Mouse (Mus musculus) inflammation-experienced regulatory T-cells (primary cell): ENCODE data around the gene Lysmd4. TPM values are rescaled to one million over a fixed set of nuclear protein-coding genes. Genes with fewer than 3 reads are reported as not detected.

Experiments
- polyA plus RNA-seq, 2 experiments: library from polyadenylated mRNA; unstranded; fragments of 100-300 nt; shearing (Covaris generic); gene quantifications; one replicate each; pipeline ENCODE4 v1.2.1; 2017

Lysmd4 gene
- 10 to 100 TPM in 1 of 2 experiments, 1 to 10 TPM in 1; 9.4 to 10.3 TPM for polyA plus RNA-seq

GRCm38 (mm10) chr7:67222220-67222862, at the start of gene Lysmd4:
Gene Lysmd4, plus strand, starts transcription at chr7:67222544.

Other genes with a start within 250 kb of the Lysmd4 start
- gene Mef2a, start 150.3 kb downstream of the Lysmd4 start, polyA plus RNA-seq: 10 to 100 TPM; 28.0 to 28.5 TPM